Mouse (Mus musculus) ovary, adult 2 months (tissue): ENCODE data around the gene Polr1b. TPM values are rescaled to one million over a fixed set of nuclear protein-coding genes. Genes with fewer than 3 reads are reported as not detected.

Experiments
- polyA plus RNA-seq: library from polyadenylated mRNA; depleted of rRNA; stranded (reverse); fragments of >200 nt; gene quantifications from 2 replicates; pipeline ENCODE4 v1.2.3, GENCODE M21; 2012; rRNA removed

Polr1b gene
- polyA plus RNA-seq, result 25.6 and 30.9 TPM in 2 replicates

GRCm38 (mm10) chr2:129100784-129101310 is at the start of gene Polr1b:
Gene Polr1b, plus strand, starts transcription at chr2:129100995.

GRCm38 (mm10) chr2:129065437-129066282 is 35.1 kb upstream of the Polr1b start, which contains the start of gene Ttl:
Gene Ttl, plus strand, starts transcription at chr2:129065942.

DNA sequence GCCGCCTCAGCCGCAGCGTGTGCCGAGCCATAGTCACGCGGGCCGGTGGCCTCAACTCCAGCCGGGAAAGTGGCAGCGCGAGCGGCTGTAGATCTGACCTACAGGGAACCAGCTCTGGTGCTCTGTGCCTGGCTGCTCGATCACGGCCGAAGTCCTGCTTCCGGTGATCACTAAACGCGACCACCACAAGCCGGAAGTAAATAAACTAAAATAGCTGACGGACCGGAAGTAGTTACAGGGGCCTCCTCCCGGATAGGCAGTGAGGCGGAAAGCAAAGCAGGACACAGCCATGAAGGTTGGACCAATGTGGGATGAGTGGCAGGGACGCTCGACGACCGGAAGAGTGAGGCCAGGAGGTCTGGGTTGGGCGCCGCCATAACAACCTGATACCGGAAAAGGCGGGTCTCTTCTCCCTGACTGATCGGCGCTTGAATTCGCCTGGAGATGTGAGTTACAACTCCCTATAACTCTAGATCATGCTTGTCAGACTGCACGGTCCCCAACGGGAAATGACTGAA is 28.7 kb downstream of the Polr1b start, which contains the start of gene Chchd5:
Gene Chchd5, plus strand, starts transcription at position 289 of the 518 bp plus-strand sequence.

Other genes starting within 250 kb of the Polr1b start
- 5.8 and 7.6 TPM in 2 replicates for gene Fbln7, start 238.0 kb upstream of the Polr1b start, polyA plus RNA-seq
- 1.3 and 1.4 TPM in 2 replicates for gene Zc3h8, start 156.9 kb upstream of the Polr1b start, polyA plus RNA-seq
- gene Zc3h6, start 133.6 kb upstream of the Polr1b start, polyA plus RNA-seq, result 1.5 and 1.6 TPM in 2 replicates
- 6.0 and 6.2 TPM in 2 replicates for gene Gm10762, start 133.3 kb upstream of the Polr1b start, polyA plus RNA-seq
- 0.26 and 0.28 TPM in 2 replicates for gene Vinac1, start 52.8 kb upstream of the Polr1b start, polyA plus RNA-seq
- gene Ttl, start 35.1 kb upstream of the Polr1b start, polyA plus RNA-seq, result 10.4 and 11.3 TPM in 2 replicates
- 40.4 and 54.3 TPM in 2 replicates for gene Chchd5, start 28.7 kb downstream of the Polr1b start, polyA plus RNA-seq
- 18.1 and 23.5 TPM in 2 replicates for gene Slc20a1, start 97.8 kb downstream of the Polr1b start, polyA plus RNA-seq
- 0.40 and 0.61 TPM in 2 replicates for gene Ckap2l, start 196.2 kb downstream of the Polr1b start, polyA plus RNA-seq
- gene Il1a, start 209.0 kb downstream of the Polr1b start, polyA plus RNA-seq, result 0.17 TPM in 1 of 2 replicates, not detected in the other